ENCODE assay signal across 8 mouse cellular contexts in the genomic region with DNA sequence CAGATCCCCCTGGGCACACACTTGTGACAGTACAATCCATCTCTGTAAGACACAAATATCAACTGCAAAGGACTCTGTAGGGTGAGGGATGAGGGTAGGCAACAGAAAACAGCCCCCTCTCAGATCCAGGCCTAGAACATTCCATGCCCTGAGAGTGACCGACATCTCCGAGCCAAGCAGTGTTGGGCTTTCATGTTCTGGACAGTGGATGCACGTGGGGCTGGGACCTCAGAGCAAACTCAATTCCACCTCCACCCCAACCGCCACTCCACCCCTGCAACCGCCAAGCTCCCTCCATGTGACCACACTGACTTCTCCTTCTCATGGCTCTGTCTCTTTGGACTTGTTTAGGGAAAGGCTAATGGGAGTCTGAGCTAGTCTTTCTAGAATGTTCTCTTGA. TPM values are rescaled to one million over a fixed set of nuclear protein-coding genes. Genes with fewer than 3 reads are reported as not detected.
DNase-seq lines count a peak whose midpoint lies in the region; ATAC-seq and TF ChIP-seq lines count a peak whose summit lies in the region.

No protein-coding gene starts in this region.

- no peak overlapping the region for H3K4me3 ChIP-seq in forebrain, embryonic 11.5 days (ENCODE audit: low read depth, low read length)
- no peak overlapping the region for H3K4me3 ChIP-seq in forebrain, embryonic 14.5 days (ENCODE audit: low read depth, low read length)
- no peak overlapping the region for H3K4me3 ChIP-seq in liver, postnatal 0 days (ENCODE audit: low read depth, low read length)

- H3K4me2 ChIP-seq in forebrain, embryonic 11.5 days (ENCODE audit: low read depth, low read length, severe bottlenecking), result peak overlapping the region; percentile 44; the same call in 1 of the 2 replicates
- no peak overlapping the region; the same call in 1 of the 2 replicates for H3K4me2 ChIP-seq in forebrain, embryonic 14.5 days (ENCODE audit: low read length)
- H3K4me2 ChIP-seq in liver, postnatal 0 days (ENCODE audit: low read depth, low read length), result no peak overlapping the region

- peaks cover 9% of the 10 kb centered on the region for H3K4me1 ChIP-seq in forebrain, embryonic 11.5 days (replicated peaks; ENCODE audit: control insufficient read depth, insufficient read depth, low read length)
- peaks cover 16% of the 10 kb centered on the region for H3K4me1 ChIP-seq in forebrain, embryonic 14.5 days (ENCODE audit: control insufficient read depth, insufficient read depth, low read length)
- peaks cover 33% of the 10 kb centered on the region for H3K4me1 ChIP-seq in liver, postnatal 0 days (ENCODE audit: insufficient read depth)

- 87% methylated on average over 5 of the region's 5 CpGs for WGBS in forebrain, embryonic 11.5 days
- 95% methylated on average over 5 of the region's 5 CpGs for WGBS in forebrain, embryonic 14.5 days
- 47% methylated on average over 5 of the region's 5 CpGs for WGBS in liver, postnatal 0 days (ENCODE audit: insufficient replicate concordance)

- no peaks in the 10 kb centered on the region; the same call in 1 of the 2 replicates for H3K9me3 ChIP-seq in forebrain, embryonic 11.5 days (ENCODE audit: control insufficient read depth, low read length)
- no peaks in the 10 kb centered on the region for H3K9me3 ChIP-seq in forebrain, embryonic 14.5 days (replicated peaks; ENCODE audit: control insufficient read depth, low read length)
- 0 out of 2 replicates have a peak, but pooled peaks cover 7% of the 10 kb centered on the region for H3K9me3 ChIP-seq in liver, postnatal 0 days (ENCODE audit: low read length)

- TF ChIP-seq CTCF in liver, postnatal 0 days (IDR thresholded peaks at IDR 0.05; ENCODE audit: low read depth), result no peak

- TF ChIP-seq EP300 in liver, postnatal 0 days (IDR thresholded peaks at IDR 0.05; ENCODE audit: low read depth), result no peak

- no peak for ATAC-seq in forebrain, embryonic 11.5 days (replicated peaks; ENCODE audit: low FRiP score)
- ATAC-seq in forebrain, embryonic 14.5 days, result no peak
- no peak for ATAC-seq in liver, postnatal 0 days

- H3K27ac ChIP-seq in forebrain, embryonic 11.5 days (ENCODE audit: low read depth, low read length), result no peak overlapping the region
- no peak overlapping the region for H3K27ac ChIP-seq in forebrain, embryonic 14.5 days (ENCODE audit: low read depth, low read length)
- H3K27ac ChIP-seq in liver, postnatal 0 days (ENCODE audit: low read depth), result no peak overlapping the region

- peak; percentile 49 for DNase-seq in forebrain, embryonic 11.5 days (ENCODE audit: low spot score)
- DNase-seq in forebrain, embryonic 14.5 days (ENCODE audit: low spot score), result no peak
- DNase-seq in testis, postnatal 10 days (ENCODE audit: low spot score), result peak; percentile 40
- DNase-seq in testis, postnatal 14 days (ENCODE audit: low spot score), result no peak
- DNase-seq in liver, postnatal 0 days, result peak; percentile 20
- DNase-seq in urinary bladder, adult 2 months (ENCODE audit: low spot score), result no peak
- DNase-seq in layer of hippocampus, adult 9-11 months, result no peak
- no peak for DNase-seq in thymus, postnatal 36 days

- no peaks in the 10 kb centered on the region; the same call in 1 of the 2 replicates for H3K27me3 ChIP-seq in forebrain, embryonic 11.5 days (ENCODE audit: control insufficient read depth, insufficient read depth, low read length)
- H3K27me3 ChIP-seq in forebrain, embryonic 14.5 days (replicated peaks; ENCODE audit: control insufficient read depth, insufficient read depth, low read length), result 0 out of 2 replicates have a peak, but pooled peaks cover 2% of the 10 kb centered on the region
- 0 out of 2 replicates have a peak, but pooled peaks cover 3% of the 10 kb centered on the region for H3K27me3 ChIP-seq in liver, postnatal 0 days (ENCODE audit: insufficient read depth, low read length)

- no peaks in the 10 kb centered on the region for H3K36me3 ChIP-seq in forebrain, embryonic 11.5 days (ENCODE audit: control insufficient read depth, insufficient read depth, low read length)
- H3K36me3 ChIP-seq in forebrain, embryonic 14.5 days (ENCODE audit: control insufficient read depth, insufficient read depth, low read length), result no peaks in the 10 kb centered on the region
- H3K36me3 ChIP-seq in liver, postnatal 0 days (replicated peaks; ENCODE audit: insufficient read depth, low read length), result no peaks in the 10 kb centered on the region

- peak overlapping the region; percentile 32; the same call in 1 of the 2 replicates for H3K9ac ChIP-seq in forebrain, embryonic 11.5 days (ENCODE audit: low read length)
- H3K9ac ChIP-seq in forebrain, embryonic 14.5 days (ENCODE audit: low read length), result no peak overlapping the region; the same call in 1 of the 2 replicates
- no peak overlapping the region for H3K9ac ChIP-seq in liver, postnatal 0 days (replicated peaks)

RNA-seq across cellular contexts. Expression of gene Pck1, which starts 19.1 kb away (rescaled TPM):
- not detected in 2 replicates for polyA plus RNA-seq in forebrain, embryonic 11.5 days (2014; fragmentation: Nextera tagmentation; extraction: Ambion mirVana)
- not detected in 2 replicates for polyA plus RNA-seq in forebrain, embryonic 14.5 days (2014; fragmentation: Nextera tagmentation; extraction: Ambion mirVana)
- polyA plus RNA-seq in liver, postnatal 0 days (2015; fragmentation: Nextera tagmentation; extraction: Ambion mirVana), result 414 and 703 TPM in 2 replicates
- 5.4 and 5.9 TPM in 2 replicates for polyA plus RNA-seq in urinary bladder, adult 2 months (2012; rRNA removed)

RNA-seq across cellular contexts. Expression of gene Zbp1, which starts 46.8 kb away (rescaled TPM):
- polyA plus RNA-seq in forebrain, embryonic 11.5 days (2014; fragmentation: Nextera tagmentation; extraction: Ambion mirVana), result not detected in 2 replicates
- not detected in 2 replicates for polyA plus RNA-seq in forebrain, embryonic 14.5 days (2014; fragmentation: Nextera tagmentation; extraction: Ambion mirVana)
- 4.9 and 6.7 TPM in 2 replicates for polyA plus RNA-seq in liver, postnatal 0 days (2015; fragmentation: Nextera tagmentation; extraction: Ambion mirVana)
- 11.3 and 15.7 TPM in 2 replicates for polyA plus RNA-seq in urinary bladder, adult 2 months (2012; rRNA removed)

RNA-seq across cellular contexts. Expression of gene Ctcfl, which starts 52.6 kb away (rescaled TPM):
- 0.08 TPM in 1 of 2 replicates, not detected in the other for polyA plus RNA-seq in forebrain, embryonic 11.5 days (2014; fragmentation: Nextera tagmentation; extraction: Ambion mirVana)
- polyA plus RNA-seq in forebrain, embryonic 14.5 days (2014; fragmentation: Nextera tagmentation; extraction: Ambion mirVana), result not detected in 2 replicates
- 0.21 and 0.25 TPM in 2 replicates for polyA plus RNA-seq in liver, postnatal 0 days (2015; fragmentation: Nextera tagmentation; extraction: Ambion mirVana)
- not detected in 2 replicates for polyA plus RNA-seq in urinary bladder, adult 2 months (2012; rRNA removed)

Comparison
In these comparisons a context has a peak if more than half of its experiments do, and no peak if none do; other contexts are left out.
1. DNase-seq: peak in forebrain, embryonic 11.5 days (single experiment), testis, postnatal 10 days (single experiment) and liver, postnatal 0 days (single experiment); none in forebrain, embryonic 14.5 days (single experiment), testis, postnatal 14 days (single experiment), urinary bladder, adult 2 months (single experiment), layer of hippocampus, adult 9-11 months (single experiment) and thymus, postnatal 36 days (0 of 2).
2. RNA of gene Pck1, which starts 19.1 kb away (polyA plus RNA-seq): 414 to 703 TPM in liver, postnatal 0 days; 5.4 to 5.9 TPM in urinary bladder, adult 2 months, not detected in forebrain, embryonic 11.5 days and not detected in forebrain, embryonic 14.5 days; every median in the first group is over 10 times any median in the second.